Mouse (Mus musculus): ENCODE measurements around the gene Krtap19-1. TPM values are rescaled to one million over a fixed set of nuclear protein-coding genes. Genes with fewer than 3 reads are reported as not detected.

Gene Krtap19-1
- polyA plus RNA-seq, 2 experiments = not detected

- Histone ChIP-seq H3K9ac (replicated peaks) (no peak overlapping the region), H3K4me3 (ENCODE audit: insufficient read depth in 1 of 2, low read depth in 2 of 2, low read length in 2 of 2) (no peak overlapping the region), H3K27me3 (ENCODE audit: control insufficient read depth, insufficient read depth, low read length) (no peaks in the 10 kb centered on the region), H3K27ac (no peak overlapping the region), H3K4me1 (replicated peaks; ENCODE audit: control insufficient read depth in 2 of 2, insufficient read depth in 2 of 2, low read length in 1 of 2) (no peaks in the 10 kb centered on the region), H3K36me3 (replicated peaks; ENCODE audit: control insufficient read depth, insufficient read depth, low read depth) (no peaks in the 10 kb centered on the region), H3K4me2 (ENCODE audit: low read depth) (no peak overlapping the region), H3K9me3 (ENCODE audit: control insufficient read depth, low read length) (no peaks in the 10 kb centered on the region)
- 67% methylated on average over 3 of the region's 3 CpGs for whole genome bisulfite sequencing (ENCODE audit: insufficient replicate concordance)
- TF ChIP-seq EP300 (IDR thresholded peaks at IDR 0.05; ENCODE audit: low read depth) = no peak
- no peak for TF ChIP-seq CTCF (IDR thresholded peaks at IDR 0.05; ENCODE audit: low read depth)
- DNase-seq (ENCODE audit: low read depth in 3 of 3, low spot score in 3 of 3) (no peak), ATAC-seq (ENCODE audit: insufficient read depth) (no peak)
Observed at GRCm38 (mm10) chr16:88826978-88827377, 42.2 kb downstream of the Krtap19-1 start.

- no peaks in the 10 kb centered on the region for H3K4me1 ChIP-seq (replicated peaks; ENCODE audit: control insufficient read depth in 2 of 2, insufficient read depth in 2 of 2, low read length in 1 of 2)
- no peak within 1 kb of the TSS for H3K4me3 ChIP-seq (ENCODE audit: insufficient read depth in 1 of 2, low read depth in 2 of 2, low read length in 2 of 2)
- TF ChIP-seq EP300 (IDR thresholded peaks at IDR 0.05; ENCODE audit: low read depth) (no peak), CTCF (IDR thresholded peaks at IDR 0.05; ENCODE audit: low read depth) (no peak)
- H3K4me2 ChIP-seq (ENCODE audit: low read depth) = no peak within 1 kb of the TSS
- H3K27ac ChIP-seq = no peak within 1 kb of the TSS
- H3K9ac ChIP-seq (replicated peaks) = no peak within 1 kb of the TSS
- no peaks in the 10 kb centered on the region for H3K36me3 ChIP-seq (replicated peaks; ENCODE audit: control insufficient read depth, insufficient read depth, low read depth)
- no peaks in the 10 kb centered on the region for H3K9me3 ChIP-seq (ENCODE audit: control insufficient read depth, low read length)
- DNase-seq (ENCODE audit: low read depth in 3 of 3, low spot score in 3 of 3) = no peak
- no peak for ATAC-seq (ENCODE audit: insufficient read depth)
- no peaks in the 10 kb centered on the region for H3K27me3 ChIP-seq (ENCODE audit: control insufficient read depth, insufficient read depth, low read length)
- 73% methylated on average over 9 of the region's 9 CpGs for WGBS (ENCODE audit: insufficient replicate concordance)
Observed at GRCm38 (mm10) chr16:88826095-88826652, 43.0 kb downstream of the Krtap19-1 start, which contains the start of gene Krtap14. Krtap14 (minus strand) TSS chr16:88826145.

- H3K4me2 ChIP-seq (ENCODE audit: low read depth) = no peak overlapping the region
- no peaks in the 10 kb centered on the region for H3K4me1 ChIP-seq (replicated peaks; ENCODE audit: control insufficient read depth in 2 of 2, insufficient read depth in 2 of 2, low read length in 1 of 2)
- DNase-seq (ENCODE audit: low read depth in 3 of 3, low spot score in 3 of 3) (no peak), ATAC-seq (ENCODE audit: insufficient read depth) (no peak)
- no peak overlapping the region for H3K4me3 ChIP-seq (ENCODE audit: insufficient read depth in 1 of 2, low read depth in 2 of 2, low read length in 2 of 2)
- no peaks in the 10 kb centered on the region for H3K36me3 ChIP-seq (replicated peaks; ENCODE audit: control insufficient read depth, insufficient read depth, low read depth)
- no peak overlapping the region for H3K27ac ChIP-seq
- no peaks in the 10 kb centered on the region for H3K27me3 ChIP-seq (ENCODE audit: control insufficient read depth, insufficient read depth, low read length)
- H3K9me3 ChIP-seq (ENCODE audit: control insufficient read depth, low read length) = no peaks in the 10 kb centered on the region
- 58% methylated on average over 3 of the region's 3 CpGs for WGBS (ENCODE audit: insufficient replicate concordance)
- no peak overlapping the region for H3K9ac ChIP-seq (replicated peaks)
- TF ChIP-seq EP300 (IDR thresholded peaks at IDR 0.05; ENCODE audit: low read depth) (no peak), CTCF (IDR thresholded peaks at IDR 0.05; ENCODE audit: low read depth) (peak; percentile 28; the same call in 1 of the 2 replicates)
Observed at GRCm38 (mm10) chr16:88823736-88824135, 45.5 kb downstream of the Krtap19-1 start.

GRCm38 (mm10) chr16:88820066-88820465 is 49.1 kb downstream of the Krtap19-1 start, which contains the start of gene Krtap15:
Krtap15 (plus strand) TSS chr16:88820215.
- H3K27ac ChIP-seq = no peak within 1 kb of the TSS

More at GRCm38 (mm10) chr16:88820066-88820465, 49.1 kb downstream of the Krtap19-1 start, which contains the start of gene Krtap15:
- H3K36me3 ChIP-seq (replicated peaks; ENCODE audit: control insufficient read depth, insufficient read depth, low read depth) = no peaks in the 10 kb centered on the region
- no peaks in the 10 kb centered on the region for H3K4me1 ChIP-seq (replicated peaks; ENCODE audit: control insufficient read depth in 2 of 2, insufficient read depth in 2 of 2, low read length in 1 of 2)
- ATAC-seq (ENCODE audit: insufficient read depth) (no peak), DNase-seq (ENCODE audit: low read depth in 3 of 3, low spot score in 3 of 3) (no peak)
- 64% methylated on average over 3 of the region's 3 CpGs for WGBS (ENCODE audit: insufficient replicate concordance)
- no peak within 1 kb of the TSS for H3K4me2 ChIP-seq (ENCODE audit: low read depth)
- TF ChIP-seq CTCF (IDR thresholded peaks at IDR 0.05; ENCODE audit: low read depth) (no peak), EP300 (IDR thresholded peaks at IDR 0.05; ENCODE audit: low read depth) (no peak)
- no peaks in the 10 kb centered on the region for H3K9me3 ChIP-seq (ENCODE audit: control insufficient read depth, low read length)
- H3K9ac ChIP-seq (replicated peaks) = no peak within 1 kb of the TSS
- H3K4me3 ChIP-seq (ENCODE audit: insufficient read depth in 1 of 2, low read depth in 2 of 2, low read length in 2 of 2) = no peak within 1 kb of the TSS
- no peaks in the 10 kb centered on the region for H3K27me3 ChIP-seq (ENCODE audit: control insufficient read depth, insufficient read depth, low read length)

Other genes starting within 250 kb of the Krtap19-1 start
- not detected in 2 replicates for gene 2310079G19Rik, start 241.7 kb downstream of the Krtap19-1 start, polyA plus RNA-seq (2012; rRNA removed)
- not detected in 2 replicates for gene 2310079G19Rik, start 241.7 kb downstream of the Krtap19-1 start, polyA plus RNA-seq (2014; fragmentation: Nextera tagmentation; extraction: Ambion mirVana)
- not detected in 2 replicates for gene Krtap26-1, start 221.6 kb downstream of the Krtap19-1 start, polyA plus RNA-seq (2012; rRNA removed)
- not detected in 2 replicates for gene Krtap26-1, start 221.6 kb downstream of the Krtap19-1 start, polyA plus RNA-seq (2014; fragmentation: Nextera tagmentation; extraction: Ambion mirVana)
- gene Krtap27-1, start 197.7 kb downstream of the Krtap19-1 start, polyA plus RNA-seq (2012; rRNA removed) = not detected in 2 replicates
- gene Krtap27-1, start 197.7 kb downstream of the Krtap19-1 start, polyA plus RNA-seq (2014; fragmentation: Nextera tagmentation; extraction: Ambion mirVana) = not detected in 2 replicates
- not detected in 2 replicates for gene 2310061N02Rik, start 161.4 kb downstream of the Krtap19-1 start, polyA plus RNA-seq (2012; rRNA removed)
- gene 2310061N02Rik, start 161.4 kb downstream of the Krtap19-1 start, polyA plus RNA-seq (2014; fragmentation: Nextera tagmentation; extraction: Ambion mirVana) = not detected in 2 replicates
- not detected in 2 replicates for gene Krtap13-1, start 140.5 kb downstream of the Krtap19-1 start, polyA plus RNA-seq (2012; rRNA removed)
- not detected in 2 replicates for gene Krtap13-1, start 140.5 kb downstream of the Krtap19-1 start, polyA plus RNA-seq (2014; fragmentation: Nextera tagmentation; extraction: Ambion mirVana)
- not detected in 2 replicates for gene Krtap13, start 117.8 kb downstream of the Krtap19-1 start, polyA plus RNA-seq (2012; rRNA removed)
- not detected in 2 replicates for gene Krtap13, start 117.8 kb downstream of the Krtap19-1 start, polyA plus RNA-seq (2014; fragmentation: Nextera tagmentation; extraction: Ambion mirVana)
- gene 2310034C09Rik, start 110.6 kb downstream of the Krtap19-1 start, polyA plus RNA-seq (2012; rRNA removed) = not detected in 2 replicates
- not detected in 2 replicates for gene 2310034C09Rik, start 110.6 kb downstream of the Krtap19-1 start, polyA plus RNA-seq (2014; fragmentation: Nextera tagmentation; extraction: Ambion mirVana)
- not detected in 2 replicates for gene 2310057N15Rik, start 95.2 kb downstream of the Krtap19-1 start, polyA plus RNA-seq (2012; rRNA removed)
- gene 2310057N15Rik, start 95.2 kb downstream of the Krtap19-1 start, polyA plus RNA-seq (2014; fragmentation: Nextera tagmentation; extraction: Ambion mirVana) = not detected in 2 replicates
- not detected in 2 replicates for gene Gm5965, start 91.5 kb downstream of the Krtap19-1 start, polyA plus RNA-seq (2012; rRNA removed)
- gene Gm5965, start 91.5 kb downstream of the Krtap19-1 start, polyA plus RNA-seq (2014; fragmentation: Nextera tagmentation; extraction: Ambion mirVana) = not detected in 2 replicates
- gene Gm20741, start 57.2 kb downstream of the Krtap19-1 start, polyA plus RNA-seq (2012; rRNA removed) = not detected in 2 replicates
- gene Gm20741, start 57.2 kb downstream of the Krtap19-1 start, polyA plus RNA-seq (2014; fragmentation: Nextera tagmentation; extraction: Ambion mirVana) = not detected in 2 replicates
- gene Krtap15, start 49.2 kb downstream of the Krtap19-1 start, polyA plus RNA-seq (2012; rRNA removed) = not detected in 2 replicates
- gene Krtap15, start 49.2 kb downstream of the Krtap19-1 start, polyA plus RNA-seq (2014; fragmentation: Nextera tagmentation; extraction: Ambion mirVana) = not detected in 2 replicates
- gene Krtap14, start 43.3 kb downstream of the Krtap19-1 start, polyA plus RNA-seq (2012; rRNA removed) = not detected in 2 replicates
- gene Krtap14, start 43.3 kb downstream of the Krtap19-1 start, polyA plus RNA-seq (2014; fragmentation: Nextera tagmentation; extraction: Ambion mirVana) = not detected in 2 replicates
- gene Krtap19-2, start 4.9 kb upstream of the Krtap19-1 start, polyA plus RNA-seq (2012; rRNA removed) = not detected in 2 replicates
- gene Krtap19-2, start 4.9 kb upstream of the Krtap19-1 start, polyA plus RNA-seq (2014; fragmentation: Nextera tagmentation; extraction: Ambion mirVana) = not detected in 2 replicates
- gene Krtap19-3, start 8.6 kb upstream of the Krtap19-1 start, polyA plus RNA-seq (2012; rRNA removed) = not detected in 2 replicates
- not detected in 2 replicates for gene Krtap19-3, start 8.6 kb upstream of the Krtap19-1 start, polyA plus RNA-seq (2014; fragmentation: Nextera tagmentation; extraction: Ambion mirVana)
- not detected in 2 replicates for gene Krtap19-4, start 15.7 kb upstream of the Krtap19-1 start, polyA plus RNA-seq (2012; rRNA removed)
- not detected in 2 replicates for gene Krtap19-4, start 15.7 kb upstream of the Krtap19-1 start, polyA plus RNA-seq (2014; fragmentation: Nextera tagmentation; extraction: Ambion mirVana)
- not detected in 2 replicates for gene Krtap19-5, start 27.0 kb upstream of the Krtap19-1 start, polyA plus RNA-seq (2012; rRNA removed)
- gene Krtap19-5, start 27.0 kb upstream of the Krtap19-1 start, polyA plus RNA-seq (2014; fragmentation: Nextera tagmentation; extraction: Ambion mirVana) = not detected in 2 replicates
- gene Krtap19-9b, start 62.9 kb upstream of the Krtap19-1 start, polyA plus RNA-seq (2012; rRNA removed) = not detected in 2 replicates
- gene Krtap19-9b, start 62.9 kb upstream of the Krtap19-1 start, polyA plus RNA-seq (2014; fragmentation: Nextera tagmentation; extraction: Ambion mirVana) = not detected in 2 replicates
- not detected in 2 replicates for gene Krtap16-3, start 93.5 kb upstream of the Krtap19-1 start, polyA plus RNA-seq (2012; rRNA removed)
- not detected in 2 replicates for gene Krtap16-3, start 93.5 kb upstream of the Krtap19-1 start, polyA plus RNA-seq (2014; fragmentation: Nextera tagmentation; extraction: Ambion mirVana)
- gene Krtap22-2, start 141.3 kb upstream of the Krtap19-1 start, polyA plus RNA-seq (2012; rRNA removed) = not detected in 2 replicates
- not detected in 2 replicates for gene Krtap22-2, start 141.3 kb upstream of the Krtap19-1 start, polyA plus RNA-seq (2014; fragmentation: Nextera tagmentation; extraction: Ambion mirVana)
- not detected in 2 replicates for gene Gm10229, start 145.9 kb upstream of the Krtap19-1 start, polyA plus RNA-seq (2012; rRNA removed)
- not detected in 2 replicates for gene Gm10229, start 145.9 kb upstream of the Krtap19-1 start, polyA plus RNA-seq (2014; fragmentation: Nextera tagmentation; extraction: Ambion mirVana)
- gene Krtap6-1, start 162.3 kb upstream of the Krtap19-1 start, polyA plus RNA-seq (2012; rRNA removed) = not detected in 2 replicates
- not detected in 2 replicates for gene Krtap6-1, start 162.3 kb upstream of the Krtap19-1 start, polyA plus RNA-seq (2014; fragmentation: Nextera tagmentation; extraction: Ambion mirVana)
- not detected in 2 replicates for gene Gm10228, start 172.1 kb upstream of the Krtap19-1 start, polyA plus RNA-seq (2012; rRNA removed)
- not detected in 2 replicates for gene Gm10228, start 172.1 kb upstream of the Krtap19-1 start, polyA plus RNA-seq (2014; fragmentation: Nextera tagmentation; extraction: Ambion mirVana)
- not detected in 2 replicates for gene Krtap6-5, start 178.5 kb upstream of the Krtap19-1 start, polyA plus RNA-seq (2012; rRNA removed)
- gene Krtap6-5, start 178.5 kb upstream of the Krtap19-1 start, polyA plus RNA-seq (2014; fragmentation: Nextera tagmentation; extraction: Ambion mirVana) = not detected in 2 replicates
- not detected in 2 replicates for gene 1110025L11Rik, start 194.6 kb upstream of the Krtap19-1 start, polyA plus RNA-seq (2012; rRNA removed)
- gene 1110025L11Rik, start 194.6 kb upstream of the Krtap19-1 start, polyA plus RNA-seq (2014; fragmentation: Nextera tagmentation; extraction: Ambion mirVana) = not detected in 2 replicates
- not detected in 2 replicates for gene Krtap6-3, start 214.6 kb upstream of the Krtap19-1 start, polyA plus RNA-seq (2012; rRNA removed)
- gene Krtap6-3, start 214.6 kb upstream of the Krtap19-1 start, polyA plus RNA-seq (2014; fragmentation: Nextera tagmentation; extraction: Ambion mirVana) = not detected in 2 replicates